Mouse (Mus musculus) embryo, embryonic 11.5 days (tissue): ENCODE data around the gene Sugt1.

Experiments
- DNase-seq: peaks from one replicate; pipeline ENCODE4 v3.0.0-alpha.2; 2012; ENCODE audit warnings: low read depth, low spot score

Sugt1 gene

GRCm38 (mm10) chr14:79677108-79677753 lies 89.7 kb downstream of the Sugt1 start:
- no peak for DNase-seq

DNA sequence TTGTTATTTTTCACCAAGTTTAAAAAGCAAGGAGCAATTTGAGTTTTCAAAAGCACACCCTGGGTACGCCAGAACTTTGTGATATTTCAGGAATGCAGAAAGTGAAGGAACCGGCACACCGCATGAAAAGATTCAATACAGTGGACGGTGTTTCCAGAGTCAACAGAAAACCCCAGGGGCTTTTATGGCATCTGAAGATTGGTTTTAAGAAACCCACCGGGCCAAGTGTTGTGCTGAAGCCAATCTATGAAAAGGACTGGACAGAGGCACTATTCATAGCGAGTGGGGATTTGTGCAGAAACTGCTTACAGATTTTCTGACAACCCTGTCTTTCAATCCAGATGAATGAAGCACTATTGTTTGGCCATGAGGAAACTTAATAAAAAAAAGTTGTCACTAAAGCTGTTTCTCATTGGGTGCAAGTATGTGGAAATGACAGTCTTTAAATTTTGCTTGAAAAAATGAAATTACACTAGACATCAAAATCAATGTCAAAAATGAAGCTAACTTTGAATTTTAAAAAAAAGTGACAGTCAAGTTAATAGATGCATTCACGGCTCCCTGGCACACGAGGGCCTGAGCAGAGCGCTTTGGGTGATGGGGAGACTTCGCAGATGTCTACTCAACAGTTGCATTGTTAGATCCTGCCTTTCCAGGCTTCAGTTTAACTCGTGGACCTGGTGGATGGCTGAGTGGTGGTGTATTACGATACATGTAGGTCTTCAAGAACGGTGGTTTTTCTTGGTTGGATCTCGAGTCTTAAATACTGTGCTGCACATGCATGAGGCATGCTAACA lies 90.6 kb downstream of the Sugt1 start:
- no peak for DNase-seq

- no peak for DNase-seq
Observed at GRCm38 (mm10) chr14:79680652-79681051, 93.2 kb downstream of the Sugt1 start.
